Mouse (Mus musculus): ENCODE data around the gene Rasgrf1. TPM values are rescaled to one million over a fixed set of nuclear protein-coding genes. Genes with fewer than 3 reads are reported as not detected.

Gene Rasgrf1
- polyA plus RNA-seq (2016; fragmentation: Nextera tagmentation; extraction: Ambion mirVana): 0.14 TPM in 1 of 2 replicates, not detected in the other

DNA sequence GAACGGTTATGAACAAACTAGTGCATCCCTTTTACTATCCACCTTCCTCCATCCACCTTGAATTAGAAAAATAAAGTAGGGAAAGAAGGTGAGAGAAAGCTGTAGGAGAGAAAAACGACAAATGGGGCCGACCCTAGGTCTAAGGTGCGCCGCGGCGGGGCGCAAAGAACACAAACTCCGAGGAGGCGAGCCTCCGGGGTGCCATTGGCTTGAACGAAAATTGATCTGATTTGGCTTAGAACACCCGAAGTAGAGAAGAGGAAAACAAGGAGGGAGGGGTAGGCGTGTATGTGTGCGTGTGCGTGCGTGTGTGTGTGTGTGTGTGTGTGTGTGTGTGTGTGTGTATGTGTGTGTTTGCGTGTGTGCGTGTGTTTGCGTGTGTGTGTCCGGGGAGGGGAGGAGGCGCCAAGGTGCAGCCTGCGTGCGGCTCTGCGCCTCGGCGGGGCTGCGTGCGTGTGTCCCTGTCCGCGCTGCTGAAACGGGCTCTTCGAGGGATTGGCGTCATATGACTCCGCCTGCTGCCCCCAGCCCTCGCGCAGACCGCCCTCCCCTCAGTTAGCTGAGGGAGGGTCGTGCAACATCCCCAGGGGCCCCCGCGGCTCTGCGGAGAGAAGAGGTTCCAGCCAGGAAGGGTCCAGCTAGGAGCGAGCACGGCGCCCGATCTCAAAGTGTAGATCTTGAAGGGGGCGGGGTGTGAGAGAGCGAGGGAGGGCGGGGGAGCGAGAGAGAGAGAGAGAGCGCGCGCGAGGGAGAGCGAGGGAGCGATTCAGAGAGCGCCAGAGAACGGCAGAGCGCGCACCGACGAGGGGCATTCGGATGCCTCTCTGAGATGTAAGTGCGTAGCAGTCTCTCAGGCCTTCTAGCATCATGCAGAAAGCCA lies at the start of gene Rasgrf1:
Gene Rasgrf1 (plus strand): TSS at position 778 of the 880 bp plus-strand sequence.
- Histone ChIP-seq H3K9ac (no peak within 1 kb of the TSS), H3K27me3 (replicated peaks) (peaks cover 79% of the 10 kb centered on the region), H3K9me3 (replicated peaks) (no peaks in the 10 kb centered on the region), H3K4me1 (0 out of 2 replicates have a peak, but pooled peaks cover 6% of the 10 kb centered on the region), H3K27ac (no peak within 1 kb of the TSS), H3K4me2 (peak within 1 kb of the TSS; percentile 56), H3K4me3 (peak within 1 kb of the TSS; percentile 36), H3K36me3 (no peaks in the 10 kb centered on the region)
- 0 out of 2 replicates have a peak, but pooled peaks have one; percentile 40 for ATAC-seq
- 2% methylated on average over 56 of the region's 64 CpGs for WGBS (ENCODE audit: insufficient replicate concordance)

- no peaks in the 10 kb centered on the region for H3K36me3 ChIP-seq
- no peak overlapping the region for H3K9ac ChIP-seq
- no peak overlapping the region for H3K27ac ChIP-seq
- H3K27me3 ChIP-seq (replicated peaks): no peaks in the 10 kb centered on the region
- no peaks in the 10 kb centered on the region for H3K4me1 ChIP-seq
- no peaks in the 10 kb centered on the region for H3K9me3 ChIP-seq (replicated peaks)
- H3K4me2 ChIP-seq: no peak overlapping the region
- WGBS (ENCODE audit: insufficient replicate concordance): 54% methylated on average over 11 of the region's 11 CpGs
- H3K4me3 ChIP-seq: no peak overlapping the region
- ATAC-seq: no peak
Measured at GRCm38 (mm10) chr9:89860145-89860544, 49.6 kb upstream of the Rasgrf1 start.

GRCm38 (mm10) chr9:89860584-89860983 lies 49.1 kb upstream of the Rasgrf1 start:
- Histone ChIP-seq H3K27ac (no peak overlapping the region), H3K27me3 (replicated peaks) (no peaks in the 10 kb centered on the region), H3K9me3 (replicated peaks) (no peaks in the 10 kb centered on the region), H3K9ac (no peak overlapping the region), H3K4me2 (no peak overlapping the region), H3K4me3 (no peak overlapping the region), H3K4me1 (no peaks in the 10 kb centered on the region), H3K36me3 (no peaks in the 10 kb centered on the region)
- no peak for ATAC-seq
- WGBS (ENCODE audit: insufficient replicate concordance): 52% methylated on average over 6 of the region's 6 CpGs

GRCm38 (mm10) chr9:89867141-89867540 lies 42.6 kb upstream of the Rasgrf1 start:
- H3K36me3 ChIP-seq: no peaks in the 10 kb centered on the region
- H3K27ac ChIP-seq: no peak overlapping the region
- WGBS (ENCODE audit: insufficient replicate concordance): 46% methylated on average over 4 of the region's 4 CpGs
- no peaks in the 10 kb centered on the region for H3K4me1 ChIP-seq
- no peaks in the 10 kb centered on the region for H3K9me3 ChIP-seq (replicated peaks)
- H3K4me3 ChIP-seq: no peak overlapping the region
- H3K4me2 ChIP-seq: no peak overlapping the region
- H3K27me3 ChIP-seq (replicated peaks): peaks cover 46% of the 10 kb centered on the region
- no peak overlapping the region for H3K9ac ChIP-seq
- no peak for ATAC-seq

- no peak overlapping the region for H3K9ac ChIP-seq
- H3K4me3 ChIP-seq: no peak overlapping the region
- no peaks in the 10 kb centered on the region for H3K4me1 ChIP-seq
- no peak for ATAC-seq
- no peak overlapping the region for H3K4me2 ChIP-seq
- no peaks in the 10 kb centered on the region for H3K9me3 ChIP-seq (replicated peaks)
- peaks cover 46% of the 10 kb centered on the region for H3K27me3 ChIP-seq (replicated peaks)
- 4% methylated on average over 16 of the region's 16 CpGs for WGBS (ENCODE audit: insufficient replicate concordance)
- no peaks in the 10 kb centered on the region for H3K36me3 ChIP-seq
- H3K27ac ChIP-seq: no peak overlapping the region
Measured at GRCm38 (mm10) chr9:89868093-89868729, 41.5 kb upstream of the Rasgrf1 start.

DNA sequence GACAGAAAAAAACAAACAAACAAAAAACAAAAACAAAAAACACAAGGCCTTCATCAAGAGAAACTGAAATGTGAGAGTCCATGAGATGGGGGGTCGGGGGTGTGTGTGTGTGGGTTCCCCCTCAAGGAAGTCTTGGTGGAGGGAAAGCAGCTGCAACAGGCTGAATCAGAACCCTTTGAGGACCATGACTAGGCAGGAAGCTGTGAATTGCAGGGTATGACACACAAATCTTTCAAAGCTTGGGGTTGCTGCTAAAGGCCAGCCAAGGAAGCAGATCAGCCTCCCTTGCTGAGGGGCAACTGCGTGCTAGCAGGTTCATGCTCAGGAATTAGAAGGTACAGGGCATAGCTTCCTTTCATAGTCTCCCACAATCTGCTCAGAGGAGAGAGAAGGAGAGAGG lies 40.1 kb upstream of the Rasgrf1 start:
- ATAC-seq: no peak
- WGBS (ENCODE audit: insufficient replicate concordance): 18% methylated on average over 2 of the region's 2 CpGs
- Histone ChIP-seq H3K4me1 (no peaks in the 10 kb centered on the region), H3K9ac (no peak overlapping the region), H3K4me3 (no peak overlapping the region), H3K36me3 (no peaks in the 10 kb centered on the region), H3K4me2 (no peak overlapping the region), H3K27me3 (replicated peaks) (peaks cover 58% of the 10 kb centered on the region), H3K27ac (no peak overlapping the region), H3K9me3 (replicated peaks) (no peaks in the 10 kb centered on the region)

- Histone ChIP-seq H3K27me3 (replicated peaks) (peaks cover 66% of the 10 kb centered on the region), H3K4me1 (no peaks in the 10 kb centered on the region), H3K9me3 (replicated peaks) (no peaks in the 10 kb centered on the region), H3K4me3 (no peak overlapping the region), H3K9ac (no peak overlapping the region), H3K4me2 (no peak overlapping the region), H3K27ac (no peak overlapping the region), H3K36me3 (no peaks in the 10 kb centered on the region)
- whole genome bisulfite sequencing (ENCODE audit: insufficient replicate concordance): 14% methylated on average over 8 of the region's 8 CpGs
- ATAC-seq: no peak
Measured at GRCm38 (mm10) chr9:89870531-89871150, 39.1 kb upstream of the Rasgrf1 start.

DNA sequence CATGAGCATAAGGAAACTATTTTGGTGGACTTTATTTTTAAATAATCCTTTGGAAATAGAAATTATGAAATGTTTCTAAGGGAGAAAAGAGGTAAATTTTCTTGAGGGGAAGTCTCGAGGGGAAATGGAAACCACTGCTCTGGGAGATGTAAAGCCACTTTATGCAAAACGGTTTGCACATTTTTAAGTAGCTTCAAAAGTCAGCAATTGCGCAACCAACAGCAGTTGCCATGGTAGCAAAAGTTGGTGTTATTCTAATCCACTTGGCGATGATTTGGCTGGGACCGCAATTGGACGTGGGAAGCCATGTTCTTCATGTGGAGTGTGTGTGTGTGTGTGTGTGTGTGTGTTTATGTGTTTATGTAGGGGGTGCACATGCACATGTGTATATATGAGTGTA lies 37.6 kb upstream of the Rasgrf1 start:
- H3K9ac ChIP-seq: no peak overlapping the region
- 54% methylated on average over 6 of the region's 6 CpGs for WGBS (ENCODE audit: insufficient replicate concordance)
- H3K4me1 ChIP-seq: no peaks in the 10 kb centered on the region
- no peak overlapping the region for H3K27ac ChIP-seq
- H3K36me3 ChIP-seq: no peaks in the 10 kb centered on the region
- no peak overlapping the region for H3K4me2 ChIP-seq
- ATAC-seq: no peak
- no peak overlapping the region for H3K4me3 ChIP-seq
- H3K9me3 ChIP-seq (replicated peaks): no peaks in the 10 kb centered on the region
- peaks cover 73% of the 10 kb centered on the region for H3K27me3 ChIP-seq (replicated peaks)

DNA sequence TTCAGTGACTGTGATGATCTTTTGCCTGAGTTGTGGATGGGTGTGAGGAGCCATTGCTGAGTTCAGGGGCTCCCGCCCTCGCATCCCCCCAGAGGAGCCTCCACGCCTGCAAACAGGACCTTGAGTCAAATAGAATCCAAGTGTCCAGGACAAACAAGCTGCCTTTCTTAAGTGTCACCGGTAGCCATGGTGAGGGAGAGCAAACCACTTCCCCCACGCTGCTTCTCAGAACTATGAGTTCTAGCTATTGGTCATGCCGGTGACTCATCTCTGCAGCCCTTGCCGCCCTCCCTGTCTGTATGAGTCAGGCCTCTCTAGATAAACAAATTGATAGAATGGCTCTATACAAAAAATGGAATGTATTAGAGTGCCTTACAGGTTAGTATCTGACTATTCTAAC lies 35.3 kb upstream of the Rasgrf1 start:
- 42% methylated on average over 7 of the region's 7 CpGs for WGBS (ENCODE audit: insufficient replicate concordance)
- no peak overlapping the region for H3K27ac ChIP-seq
- no peak for ATAC-seq
- H3K27me3 ChIP-seq (replicated peaks): peaks cover 72% of the 10 kb centered on the region
- H3K4me1 ChIP-seq: no peaks in the 10 kb centered on the region
- no peak overlapping the region for H3K4me2 ChIP-seq
- H3K36me3 ChIP-seq: no peaks in the 10 kb centered on the region
- H3K4me3 ChIP-seq: no peak overlapping the region
- H3K9ac ChIP-seq: no peak overlapping the region
- peaks cover 1% of the 10 kb centered on the region; the same call in 1 of the 2 replicates for H3K9me3 ChIP-seq (replicated peaks)

- peaks cover 6% of the 10 kb centered on the region for H3K9me3 ChIP-seq (replicated peaks)
- no peak overlapping the region for H3K9ac ChIP-seq
- no peaks in the 10 kb centered on the region for H3K36me3 ChIP-seq
- no peaks in the 10 kb centered on the region for H3K4me1 ChIP-seq
- ATAC-seq: no peak
- WGBS (ENCODE audit: insufficient replicate concordance): 43% methylated on average over 5 of the region's 5 CpGs
- no peak overlapping the region for H3K4me2 ChIP-seq
- peaks cover 72% of the 10 kb centered on the region for H3K27me3 ChIP-seq (replicated peaks)
- H3K27ac ChIP-seq: no peak overlapping the region
- H3K4me3 ChIP-seq: no peak overlapping the region
Measured at GRCm38 (mm10) chr9:89875551-89875950, 34.2 kb upstream of the Rasgrf1 start.

GRCm38 (mm10) chr9:89878471-89879020 lies 31.2 kb upstream of the Rasgrf1 start:
- peaks cover 12% of the 10 kb centered on the region for H3K9me3 ChIP-seq (replicated peaks)
- no peaks in the 10 kb centered on the region for H3K36me3 ChIP-seq
- H3K4me2 ChIP-seq: no peak overlapping the region
- no peak overlapping the region for H3K4me3 ChIP-seq
- ATAC-seq: no peak
- 52% methylated on average over 11 of the region's 11 CpGs for WGBS (ENCODE audit: insufficient replicate concordance)
- H3K4me1 ChIP-seq: no peaks in the 10 kb centered on the region
- H3K9ac ChIP-seq: no peak overlapping the region
- H3K27ac ChIP-seq: no peak overlapping the region
- peaks cover 77% of the 10 kb centered on the region for H3K27me3 ChIP-seq (replicated peaks)

GRCm38 (mm10) chr9:89879574-89879973 lies 30.1 kb upstream of the Rasgrf1 start:
- WGBS (ENCODE audit: insufficient replicate concordance): 54% methylated on average over 31 of the region's 31 CpGs

More at GRCm38 (mm10) chr9:89879574-89879973, 30.1 kb upstream of the Rasgrf1 start:
- Histone ChIP-seq H3K36me3 (no peaks in the 10 kb centered on the region), H3K9ac (no peak overlapping the region), H3K4me2 (no peak overlapping the region), H3K4me1 (no peaks in the 10 kb centered on the region), H3K27ac (no peak overlapping the region), H3K9me3 (replicated peaks) (peaks cover 12% of the 10 kb centered on the region), H3K4me3 (no peak overlapping the region), H3K27me3 (replicated peaks) (peaks cover 74% of the 10 kb centered on the region)
- ATAC-seq: no peak
